Mouse (Mus musculus): ENCODE data around the gene Mex3a. TPM values are rescaled to one million over a fixed set of nuclear protein-coding genes. Genes with fewer than 3 reads are reported as not detected.

The Mex3a gene
- polyA plus RNA-seq, 1 experiment from 2014 or later, result 26.3 TPM

GRCm38 (mm10) chr3:88551586-88551985 lies 19.4 kb downstream of the Mex3a start:
- Histone ChIP-seq H3K9ac (replicated peaks; ENCODE audit: low read depth, low read length) (0 out of 2 replicates have a peak overlapping the region, but pooled peaks have one; percentile 7), H3K9me3 (ENCODE audit: control insufficient read depth, low read depth, low read length) (no peaks in the 10 kb centered on the region), H3K27me3 (ENCODE audit: control insufficient read depth, insufficient read depth, low read length) (no peaks in the 10 kb centered on the region), H3K36me3 (ENCODE audit: control insufficient read depth, insufficient read depth, low read length) (peaks cover 10% of the 10 kb centered on the region), H3K4me2 (replicated peaks; ENCODE audit: low read depth, low read length) (peak overlapping the region; percentile 78), H3K27ac (ENCODE audit: low read length) (no peak overlapping the region), H3K4me3 (ENCODE audit: low read depth, low read length) (peak overlapping the region; percentile 92; the same call in 1 of the 2 replicates), H3K4me1 (ENCODE audit: control insufficient read depth, insufficient read depth, low read length) (peaks cover 24% of the 10 kb centered on the region)
- no peak for ATAC-seq (ENCODE audit: insufficient number of reproducible peaks, insufficient read depth, low FRiP score, low read depth)
- WGBS, result 83% methylated on average over 4 of the region's 4 CpGs

GRCm38 (mm10) chr3:88552082-88552645 lies 20.0 kb downstream of the Mex3a start:
- ATAC-seq (ENCODE audit: insufficient number of reproducible peaks, insufficient read depth, low FRiP score, low read depth), result no peak
- Histone ChIP-seq H3K9ac (replicated peaks; ENCODE audit: low read depth, low read length) (peak overlapping the region; percentile 7), H3K27me3 (ENCODE audit: control insufficient read depth, insufficient read depth, low read length) (no peaks in the 10 kb centered on the region), H3K4me3 (ENCODE audit: low read depth, low read length) (peak overlapping the region; percentile 92), H3K9me3 (ENCODE audit: control insufficient read depth, low read depth, low read length) (no peaks in the 10 kb centered on the region), H3K4me1 (ENCODE audit: control insufficient read depth, insufficient read depth, low read length) (peaks cover 21% of the 10 kb centered on the region), H3K4me2 (replicated peaks; ENCODE audit: low read depth, low read length) (peak overlapping the region; percentile 78), H3K36me3 (ENCODE audit: control insufficient read depth, insufficient read depth, low read length) (peaks cover 16% of the 10 kb centered on the region), H3K27ac (ENCODE audit: low read length) (peak overlapping the region; percentile 80; the same call in 1 of the 2 replicates)
- 22% methylated on average over 16 of the region's 16 CpGs for WGBS

- Histone ChIP-seq H3K4me1 (ENCODE audit: control insufficient read depth, insufficient read depth, low read length) (peaks cover 21% of the 10 kb centered on the region), H3K9me3 (ENCODE audit: control insufficient read depth, low read depth, low read length) (no peaks in the 10 kb centered on the region), H3K4me2 (replicated peaks; ENCODE audit: low read depth, low read length) (peak within 1 kb of the TSS; percentile 78), H3K9ac (replicated peaks; ENCODE audit: low read depth, low read length) (peak within 1 kb of the TSS; percentile 88), H3K4me3 (ENCODE audit: low read depth, low read length) (peak within 1 kb of the TSS; percentile 92), H3K27me3 (ENCODE audit: control insufficient read depth, insufficient read depth, low read length) (no peaks in the 10 kb centered on the region), H3K27ac (ENCODE audit: low read length) (peak within 1 kb of the TSS; percentile 99), H3K36me3 (ENCODE audit: control insufficient read depth, insufficient read depth, low read length) (peaks cover 23% of the 10 kb centered on the region)
- under 1% methylated on average over 48 of the region's 48 CpGs for WGBS
- ATAC-seq (ENCODE audit: insufficient number of reproducible peaks, insufficient read depth, low FRiP score, low read depth), result peak; percentile 90
Measured at GRCm38 (mm10) chr3:88552676-88553524, 20.7 kb downstream of the Mex3a start, which contains the start of gene Lamtor2. Gene Lamtor2 (minus strand): TSS chr3:88553074.

GRCm38 (mm10) chr3:88553525-88553879 lies 21.3 kb downstream of the Mex3a start, which contains the start of gene Ubqln4:
Gene Ubqln4 (plus strand): TSS chr3:88553758.
- Histone ChIP-seq H3K9ac (replicated peaks; ENCODE audit: low read depth, low read length) (peak within 1 kb of the TSS; percentile 88), H3K27me3 (ENCODE audit: control insufficient read depth, insufficient read depth, low read length) (no peaks in the 10 kb centered on the region), H3K4me1 (ENCODE audit: control insufficient read depth, insufficient read depth, low read length) (peaks cover 21% of the 10 kb centered on the region), H3K9me3 (ENCODE audit: control insufficient read depth, low read depth, low read length) (no peaks in the 10 kb centered on the region), H3K4me3 (ENCODE audit: low read depth, low read length) (peak within 1 kb of the TSS; percentile 92), H3K36me3 (ENCODE audit: control insufficient read depth, insufficient read depth, low read length) (peaks cover 29% of the 10 kb centered on the region), H3K27ac (ENCODE audit: low read length) (peak within 1 kb of the TSS; percentile 99), H3K4me2 (replicated peaks; ENCODE audit: low read depth, low read length) (peak within 1 kb of the TSS; percentile 78)
- peak; percentile 88 for ATAC-seq (ENCODE audit: insufficient number of reproducible peaks, insufficient read depth, low FRiP score, low read depth)
- WGBS, result under 1% methylated on average over 31 of the region's 37 CpGs

- WGBS, result 1% methylated on average over 40 of the region's 41 CpGs
- H3K27me3 ChIP-seq (ENCODE audit: control insufficient read depth, insufficient read depth, low read length), result no peaks in the 10 kb centered on the region
- peak overlapping the region; percentile 72 for H3K4me2 ChIP-seq (replicated peaks; ENCODE audit: low read depth, low read length)
- H3K9ac ChIP-seq (replicated peaks; ENCODE audit: low read depth, low read length), result peak overlapping the region; percentile 88
- ATAC-seq (ENCODE audit: insufficient number of reproducible peaks, insufficient read depth, low FRiP score, low read depth), result peak; percentile 54; the same call in 1 of the 2 replicates
- H3K36me3 ChIP-seq (ENCODE audit: control insufficient read depth, insufficient read depth, low read length), result peaks cover 32% of the 10 kb centered on the region
- no peaks in the 10 kb centered on the region for H3K9me3 ChIP-seq (ENCODE audit: control insufficient read depth, low read depth, low read length)
- peaks cover 21% of the 10 kb centered on the region for H3K4me1 ChIP-seq (ENCODE audit: control insufficient read depth, insufficient read depth, low read length)
- H3K4me3 ChIP-seq (ENCODE audit: low read depth, low read length), result peak overlapping the region; percentile 92
- H3K27ac ChIP-seq (ENCODE audit: low read length), result peak overlapping the region; percentile 99
Measured at GRCm38 (mm10) chr3:88553880-88554586, 21.8 kb downstream of the Mex3a start.

GRCm38 (mm10) chr3:88555069-88555605 lies 22.9 kb downstream of the Mex3a start:
- H3K4me2 ChIP-seq (replicated peaks; ENCODE audit: low read depth, low read length), result peak overlapping the region; percentile 72
- 81% methylated on average over 5 of the region's 5 CpGs for WGBS
- no peaks in the 10 kb centered on the region for H3K27me3 ChIP-seq (ENCODE audit: control insufficient read depth, insufficient read depth, low read length)
- peaks cover 21% of the 10 kb centered on the region for H3K4me1 ChIP-seq (ENCODE audit: control insufficient read depth, insufficient read depth, low read length)
- H3K36me3 ChIP-seq (ENCODE audit: control insufficient read depth, insufficient read depth, low read length), result peaks cover 43% of the 10 kb centered on the region
- H3K9ac ChIP-seq (replicated peaks; ENCODE audit: low read depth, low read length), result no peak overlapping the region
- no peaks in the 10 kb centered on the region for H3K9me3 ChIP-seq (ENCODE audit: control insufficient read depth, low read depth, low read length)
- ATAC-seq (ENCODE audit: insufficient number of reproducible peaks, insufficient read depth, low FRiP score, low read depth), result no peak
- no peak overlapping the region for H3K27ac ChIP-seq (ENCODE audit: low read length)
- H3K4me3 ChIP-seq (ENCODE audit: low read depth, low read length), result no peak overlapping the region

GRCm38 (mm10) chr3:88555731-88556130 lies 23.5 kb downstream of the Mex3a start:
- ATAC-seq (ENCODE audit: insufficient number of reproducible peaks, insufficient read depth, low FRiP score, low read depth), result no peak
- 95% methylated on average over 6 of the region's 6 CpGs for WGBS
- H3K4me2 ChIP-seq (replicated peaks; ENCODE audit: low read depth, low read length), result no peak overlapping the region
- peaks cover 21% of the 10 kb centered on the region for H3K4me1 ChIP-seq (ENCODE audit: control insufficient read depth, insufficient read depth, low read length)
- no peak overlapping the region for H3K27ac ChIP-seq (ENCODE audit: low read length)
- H3K9me3 ChIP-seq (ENCODE audit: control insufficient read depth, low read depth, low read length), result no peaks in the 10 kb centered on the region
- H3K36me3 ChIP-seq (ENCODE audit: control insufficient read depth, insufficient read depth, low read length), result peaks cover 49% of the 10 kb centered on the region
- H3K4me3 ChIP-seq (ENCODE audit: low read depth, low read length), result no peak overlapping the region
- no peaks in the 10 kb centered on the region for H3K27me3 ChIP-seq (ENCODE audit: control insufficient read depth, insufficient read depth, low read length)
- no peak overlapping the region for H3K9ac ChIP-seq (replicated peaks; ENCODE audit: low read depth, low read length)

- Histone ChIP-seq H3K4me2 (replicated peaks; ENCODE audit: low read depth, low read length) (no peak overlapping the region), H3K27me3 (ENCODE audit: control insufficient read depth, insufficient read depth, low read length) (no peaks in the 10 kb centered on the region), H3K9ac (replicated peaks; ENCODE audit: low read depth, low read length) (no peak overlapping the region), H3K27ac (ENCODE audit: low read length) (no peak overlapping the region), H3K4me1 (ENCODE audit: control insufficient read depth, insufficient read depth, low read length) (peaks cover 17% of the 10 kb centered on the region), H3K4me3 (ENCODE audit: low read depth, low read length) (no peak overlapping the region), H3K9me3 (ENCODE audit: control insufficient read depth, low read depth, low read length) (no peaks in the 10 kb centered on the region), H3K36me3 (ENCODE audit: control insufficient read depth, insufficient read depth, low read length) (peaks cover 55% of the 10 kb centered on the region)
- no peak for ATAC-seq (ENCODE audit: insufficient number of reproducible peaks, insufficient read depth, low FRiP score, low read depth)
- WGBS, result 97% methylated on average over 8 of the region's 8 CpGs
Measured at GRCm38 (mm10) chr3:88556616-88557015, 24.4 kb downstream of the Mex3a start.

Measured in stomach, embryonic 14.5 days (tissue).